ENCODE assay signal across 21 mouse cellular contexts in the genomic region with DNA sequence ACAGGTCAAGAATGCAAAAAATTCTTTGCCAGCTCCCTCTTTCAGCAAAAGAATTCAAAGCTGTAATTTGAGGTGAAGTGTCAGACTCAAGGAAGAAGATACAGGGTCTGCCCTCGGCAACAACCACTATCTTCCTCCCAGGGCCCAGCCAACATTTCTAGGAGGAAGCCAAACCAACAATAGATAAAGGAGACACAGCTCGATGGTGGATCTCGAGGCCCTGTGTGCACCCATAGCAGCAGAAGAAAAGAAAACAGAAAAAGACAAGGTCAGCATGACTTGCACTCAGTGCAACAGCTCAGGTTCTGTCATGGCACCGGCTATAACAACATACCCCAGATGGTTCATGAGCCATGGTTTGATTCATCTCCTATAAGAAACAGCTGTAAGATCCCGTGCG.
"Had no signal": no experiment of that assay in that cellular context is flagged by ENCODE, and none has a peak within 500 bp of the region (broad histone marks: within the 10 kb centered on the region; RNA-seq: fewer than 3 reads in every experiment).

No protein-coding gene starts in this region.

- H3K4me3 ChIP-seq: limb, embryonic 12.5 days; limb, embryonic 15.5 days; liver, embryonic 15.5 days; midbrain, embryonic 12.5 days; midbrain, embryonic 15.5 days; neural tube, embryonic 12.5 days; neural tube, embryonic 15.5 days; stomach, embryonic 15.5 days had no signal

- H3K4me2 ChIP-seq: limb, embryonic 12.5 days; limb, embryonic 15.5 days; liver, embryonic 15.5 days; midbrain, embryonic 12.5 days; midbrain, embryonic 15.5 days; neural tube, embryonic 12.5 days; neural tube, embryonic 15.5 days; stomach, embryonic 15.5 days had no signal

- H3K9me3 ChIP-seq: limb, embryonic 12.5 days; limb, embryonic 15.5 days; liver, embryonic 15.5 days; midbrain, embryonic 12.5 days; midbrain, embryonic 15.5 days; neural tube, embryonic 12.5 days; neural tube, embryonic 15.5 days; stomach, embryonic 15.5 days had no signal

- H3K27me3 ChIP-seq: limb, embryonic 12.5 days; limb, embryonic 15.5 days; liver, embryonic 15.5 days; midbrain, embryonic 12.5 days; midbrain, embryonic 15.5 days; neural tube, embryonic 12.5 days; neural tube, embryonic 15.5 days; stomach, embryonic 15.5 days had no signal

- H3K36me3 ChIP-seq: limb, embryonic 12.5 days; limb, embryonic 15.5 days; liver, embryonic 15.5 days; midbrain, embryonic 15.5 days; neural tube, embryonic 15.5 days; stomach, embryonic 15.5 days had no signal

- ATAC-seq: intestine, embryonic 16.5 days; midbrain, embryonic 15.5 days had no signal

- H3K9ac ChIP-seq: limb, embryonic 12.5 days; limb, embryonic 15.5 days; liver, embryonic 15.5 days; midbrain, embryonic 12.5 days; midbrain, embryonic 15.5 days; neural tube, embryonic 12.5 days; neural tube, embryonic 15.5 days; stomach, embryonic 15.5 days had no signal

- H3K4me1 ChIP-seq: limb, embryonic 12.5 days; limb, embryonic 15.5 days; midbrain, embryonic 12.5 days; midbrain, embryonic 15.5 days; neural tube, embryonic 12.5 days; neural tube, embryonic 15.5 days; stomach, embryonic 15.5 days had no signal

- H3K27ac ChIP-seq: limb, embryonic 12.5 days; limb, embryonic 15.5 days; liver, embryonic 15.5 days; midbrain, embryonic 12.5 days; midbrain, embryonic 15.5 days; neural tube, embryonic 12.5 days; neural tube, embryonic 15.5 days; stomach, embryonic 15.5 days had no signal

- DNase-seq: kidney, adult 18-20 months; kidney, adult 9 months; kidney, postnatal 14 days; kidney, postnatal 4 days; left cerebral cortex, postnatal 4 days; lung, adult 2 months; lung, postnatal 14 days; lung, postnatal 4 days; right cerebral cortex, adult 18-20 months; right cerebral cortex, postnatal 14 days; spleen, adult 18-20 months; thymus, postnatal 25 days had no signal
